ENCODE assay signal across 8 mouse cellular contexts in genomic region chr1:155029195-155029879, GRCm38 (mm10).
A peak's percentile ranks its signal among the peaks of the same experiment; 100 is the strongest.
DNase-seq lines count a peak whose midpoint lies in the region; ATAC-seq lines count a peak whose summit lies in the region.

No protein-coding gene starts in this region.

- H3K27me3 ChIP-seq in kidney, embryonic 16.5 days (ENCODE audit: insufficient read depth, low read length): no peaks in the 10 kb centered on the region
- H3K27me3 ChIP-seq in forebrain, embryonic 15.5 days: no peaks in the 10 kb centered on the region

- 60% methylated on average over 17 of the region's 17 CpGs for WGBS in kidney, embryonic 16.5 days
- WGBS in macrophage (ENCODE audit: missing documents): 36% methylated on average over 17 of the region's 17 CpGs
- 65% methylated on average over 17 of the region's 17 CpGs for WGBS in forebrain, embryonic 15.5 days

- no peak for DNase-seq in kidney, postnatal 25 days
- peak; percentile 41 for DNase-seq in MEL-GATA-1-ER (ENCODE audit: extremely low read depth, low read depth)
- peak; percentile 72 for DNase-seq in induced T-regulatory cell, adult 2 months (ENCODE audit: low read depth)
- no peak for DNase-seq in kidney, postnatal 14 days

- no peak overlapping the region for H3K4me3 ChIP-seq in kidney, embryonic 16.5 days (ENCODE audit: low read length)
- H3K4me3 ChIP-seq in macrophage (ENCODE audit: inconsistent target): no peak overlapping the region; the same call in 1 of the 2 replicates
- H3K4me3 ChIP-seq in forebrain, embryonic 15.5 days: no peak overlapping the region

- peaks cover 6% of the 10 kb centered on the region; the same call in 1 of the 2 replicates for H3K9me3 ChIP-seq in kidney, embryonic 16.5 days (ENCODE audit: low read length)
- H3K9me3 ChIP-seq in forebrain, embryonic 15.5 days: no peaks in the 10 kb centered on the region

- H3K36me3 ChIP-seq in kidney, embryonic 16.5 days (ENCODE audit: insufficient read depth, low read length): no peaks in the 10 kb centered on the region
- H3K36me3 ChIP-seq in macrophage (ENCODE audit: inconsistent target): no peaks in the 10 kb centered on the region
- no peaks in the 10 kb centered on the region for H3K36me3 ChIP-seq in forebrain, embryonic 15.5 days

- H3K4me2 ChIP-seq in kidney, embryonic 16.5 days (replicated peaks; ENCODE audit: low read depth, low read length): peak overlapping the region; percentile 31
- H3K4me2 ChIP-seq in forebrain, embryonic 15.5 days (replicated peaks): no peak overlapping the region

- no peak overlapping the region for H3K27ac ChIP-seq in kidney, embryonic 16.5 days (ENCODE audit: low read length)
- peak overlapping the region; percentile 50 for H3K27ac ChIP-seq in macrophage
- H3K27ac ChIP-seq in forebrain, embryonic 15.5 days (replicated peaks): no peak overlapping the region

- H3K4me1 ChIP-seq in kidney, embryonic 16.5 days (ENCODE audit: insufficient read depth, low read length): peaks cover 44% of the 10 kb centered on the region
- H3K4me1 ChIP-seq in forebrain, embryonic 15.5 days: peaks cover 8% of the 10 kb centered on the region; the same call in 1 of the 2 replicates

- H3K79me2 ChIP-seq in macrophage (ENCODE audit: inconsistent target): no peaks in the 10 kb centered on the region

- peak overlapping the region; percentile 45; the same call in 1 of the 2 replicates for H3K9ac ChIP-seq in kidney, embryonic 16.5 days (replicated peaks; ENCODE audit: low read length)
- no peak overlapping the region for H3K9ac ChIP-seq in forebrain, embryonic 15.5 days (replicated peaks)

- ATAC-seq in kidney, embryonic 16.5 days (ENCODE audit: low FRiP score, low TSS enrichment): no peak
- ATAC-seq in forebrain, embryonic 15.5 days (replicated peaks): no peak
- no peak for ATAC-seq in monocyte, adult 5-6 weeks (replicated peaks; ENCODE audit: insufficient number of reproducible peaks, low FRiP score, low TSS enrichment, poor library complexity, severe bottlenecking)

Comparison
In these comparisons a context has a peak if more than half of its experiments do, and no peak if none do; other contexts are left out.
1. DNase-seq: peak in MEL-GATA-1-ER (single experiment) and induced T-regulatory cell, adult 2 months (single experiment); none in kidney, postnatal 25 days (0 of 2) and kidney, postnatal 14 days (single experiment).